Mouse (Mus musculus): ENCODE data around the gene Smim15.

DNA sequence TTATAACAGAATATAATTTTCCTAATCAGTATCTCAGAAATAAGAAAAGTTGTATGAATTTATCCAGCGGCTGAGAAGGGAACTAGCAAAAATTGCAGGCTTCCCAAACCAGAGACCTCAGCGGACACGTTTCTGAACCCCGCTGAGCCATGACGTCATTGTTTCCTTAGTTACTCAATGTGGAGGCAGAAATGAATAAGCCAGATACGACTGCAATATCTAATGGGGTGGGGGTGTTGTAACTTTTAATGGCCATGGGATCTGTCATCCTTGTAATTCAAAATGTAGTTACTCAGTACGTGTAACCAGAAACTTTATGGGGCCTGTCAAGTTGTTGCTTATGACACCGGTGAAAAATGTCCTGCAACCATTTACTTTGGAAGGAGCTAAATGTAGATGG, 31.1 kb upstream of the Smim15 start:
- TF ChIP-seq CTCF (IDR thresholded peaks at IDR 0.05; ENCODE audit: borderline replicate concordance, insufficient read depth, low read length) (no peak), POLR2A (IDR thresholded peaks at IDR 0.05; ENCODE audit: low read depth, low read length) (no peak)
